Mouse (Mus musculus) megakaryocyte progenitor cell, adult 5-6 weeks (primary cell): Measurements from ENCODE around the gene Scrg1. TPM values are rescaled to one million over a fixed set of nuclear protein-coding genes. Genes with fewer than 3 reads are reported as not detected.
"Not testable (repeated sequence)": the region's sequence is repeated elsewhere in the genome, so short reads cannot be mapped to it uniquely, and the experiment has no call there.

Experiments
- ATAC-seq: replicated peaks from 2 replicates; pipeline ENCODE4 v1.8.0; 2016; ENCODE audit warnings: mild to moderate bottlenecking, moderate TSS enrichment, inconsistent platforms; ENCODE audit not compliant: poor library complexity
- total RNA-seq, 2 experiments: library from RNA; stranded (forward) in 1 of 2; stranded (reverse) in 1 of 2; fragments of 157-497, 149-512 nt in 1 of 2; fragments of 200-1000 nt in 1 of 2; gene quantifications; 2 replicates each; pipeline versions ENCODE4 v1.2.3 to v1.2.4; 2015 to 2017

The Scrg1 gene
- total RNA-seq (2015) (0.88 and 1.6 TPM in 2 replicates), total RNA-seq (2017) (not detected in 2 replicates)

DNA sequence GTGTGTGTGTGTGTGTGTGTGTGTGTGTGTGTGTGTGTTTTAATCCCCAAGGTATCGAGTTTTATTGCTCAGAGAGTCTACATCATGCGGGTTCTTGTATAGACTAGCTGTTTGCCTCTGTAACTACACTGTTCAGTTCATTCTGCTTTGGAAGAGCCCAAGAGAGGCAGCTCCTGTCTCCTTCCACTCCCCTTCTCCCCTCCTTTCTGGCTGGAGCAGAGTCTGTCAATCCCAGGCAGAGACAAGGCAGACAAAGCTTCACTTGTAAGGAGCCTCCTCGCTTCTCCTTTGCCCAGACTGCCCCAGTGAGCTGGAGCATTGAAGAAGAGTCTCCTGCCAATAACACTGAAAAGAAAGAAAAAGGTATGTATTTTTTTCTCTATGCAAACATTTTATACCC lies at the start of gene Scrg1:
Gene Scrg1, plus strand, starts transcription at position 159 of the 400 bp plus-strand sequence.
- no peak for ATAC-seq

DNA sequence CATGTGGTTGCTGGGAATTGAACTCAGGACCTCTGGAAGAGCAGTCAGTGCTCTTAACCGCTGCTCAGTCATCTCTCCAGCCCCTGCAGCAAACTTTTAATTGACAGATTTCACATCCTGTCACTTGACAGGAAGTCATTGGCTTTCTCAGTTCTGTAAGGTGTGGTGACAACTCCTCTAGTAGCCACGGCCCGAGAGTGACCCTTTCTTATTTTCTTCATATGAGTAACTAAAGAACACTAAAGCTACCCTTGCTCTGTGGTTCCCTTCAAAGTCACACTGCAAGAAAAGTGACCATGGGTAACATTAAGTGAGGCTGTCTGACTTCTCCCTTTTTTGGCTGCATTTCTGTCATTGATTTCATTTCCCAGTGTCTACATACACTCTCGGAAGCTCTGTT lies 49.4 kb upstream of the Scrg1 start:
- ATAC-seq: no peak

DNA sequence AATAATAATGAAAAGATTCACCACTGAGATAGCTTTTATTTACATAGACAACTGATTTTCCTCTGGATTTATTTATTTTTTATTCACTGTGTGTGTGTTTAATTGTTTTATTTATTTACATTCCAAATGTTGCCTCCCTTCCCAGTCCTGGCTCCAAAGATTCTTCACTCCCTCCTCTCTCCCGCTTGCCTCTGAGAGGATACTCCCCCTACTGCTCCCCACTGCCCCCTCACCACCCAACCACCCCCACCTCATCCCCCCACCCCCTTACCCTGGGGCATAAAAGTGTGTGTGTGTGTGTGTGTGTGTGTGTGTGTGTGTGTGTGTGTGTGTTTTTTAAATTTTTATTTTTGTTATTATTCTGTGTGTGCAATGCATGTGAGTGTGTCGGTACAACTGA lies 46.4 kb upstream of the Scrg1 start:
- ATAC-seq: no peak

DNA sequence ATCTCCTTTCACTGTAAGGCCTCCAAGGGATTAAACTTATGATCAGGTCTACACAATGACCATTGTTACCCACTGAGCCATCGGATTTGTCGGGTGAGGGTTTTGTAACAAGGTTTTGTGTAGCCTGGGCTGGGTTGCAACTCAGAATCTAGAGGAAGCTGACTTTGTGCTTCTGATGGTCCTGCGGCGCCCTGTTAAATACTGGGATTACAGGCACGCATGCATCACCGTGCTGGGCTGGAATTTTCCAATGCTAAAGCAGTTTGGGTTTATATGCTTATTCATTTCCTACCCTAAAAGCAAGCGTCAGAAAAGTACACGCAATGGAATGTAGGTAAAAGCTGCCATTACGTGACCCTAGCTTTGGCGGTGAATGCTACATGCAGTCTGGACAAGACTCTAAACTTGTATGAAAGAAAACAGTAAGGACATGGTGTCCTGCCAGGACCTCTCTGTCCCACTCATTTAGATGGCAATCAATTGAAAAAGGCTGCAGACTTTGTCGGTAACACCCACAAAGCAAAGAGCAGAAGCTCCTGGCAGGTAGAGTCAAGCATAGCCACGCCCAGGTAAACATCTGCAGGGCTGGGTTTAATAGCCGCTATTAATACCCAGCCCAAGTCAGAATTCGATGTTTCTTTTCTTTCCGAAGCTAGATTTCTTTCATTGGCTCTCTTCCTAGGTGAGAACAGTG lies 45.8 kb upstream of the Scrg1 start:
- no peak for ATAC-seq

DNA sequence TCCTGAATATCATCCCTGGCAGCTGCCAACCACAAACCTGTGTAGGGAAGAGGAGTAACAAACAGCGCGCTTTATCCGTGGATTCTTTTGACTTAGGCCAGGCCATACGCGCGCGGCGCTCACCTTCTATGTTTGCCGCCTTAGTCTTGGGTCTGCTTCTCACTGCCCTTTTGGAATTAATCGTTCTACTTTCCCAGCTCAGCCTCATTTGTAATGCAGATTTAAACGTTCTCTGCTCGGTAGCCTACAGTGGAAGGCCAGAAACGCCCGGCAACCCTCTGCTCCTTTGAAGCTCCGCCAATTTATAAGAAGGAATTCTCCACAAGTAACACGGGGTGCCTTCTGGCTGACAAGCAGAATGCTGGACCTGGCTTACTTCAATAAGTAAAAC lies 45.3 kb upstream of the Scrg1 start:
- ATAC-seq: no peak

DNA sequence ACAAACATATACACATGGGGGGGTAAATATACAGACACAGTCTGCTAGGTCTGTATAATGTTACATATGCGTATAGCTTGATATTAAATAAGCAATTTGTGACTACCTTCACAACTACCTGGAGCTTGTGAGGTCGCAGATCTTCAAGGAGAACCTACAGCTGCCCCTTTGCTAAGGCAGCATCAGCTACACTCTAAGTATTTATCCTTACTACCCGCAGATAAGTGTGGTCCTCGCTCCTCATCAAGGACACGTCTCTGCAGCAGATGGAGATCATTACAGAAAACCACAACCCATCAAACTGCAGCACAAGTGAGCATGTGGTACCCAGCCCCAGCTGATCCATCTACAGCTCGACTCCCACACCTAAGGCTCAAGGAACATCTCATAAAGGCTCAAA lies 44.4 kb upstream of the Scrg1 start:
- no peak for ATAC-seq

DNA sequence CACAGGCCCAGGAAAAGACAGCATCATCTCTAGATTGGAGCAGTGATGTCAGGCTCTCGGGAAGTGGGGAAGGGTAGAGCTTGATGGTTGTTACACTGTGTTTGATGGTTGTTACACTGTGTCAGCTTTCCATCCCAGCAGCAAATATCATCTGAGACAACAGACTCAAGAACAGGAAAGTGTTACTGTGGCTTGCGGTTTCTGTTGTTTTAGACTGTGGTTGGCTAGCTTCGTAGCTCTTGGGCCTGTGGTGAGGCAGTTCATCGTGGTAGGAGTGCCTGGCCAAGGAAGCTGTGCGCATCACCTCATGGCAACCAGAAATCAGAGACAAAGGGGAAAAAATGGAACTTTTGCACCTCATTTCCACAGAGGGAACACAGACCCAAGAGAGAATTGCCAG lies 38.9 kb upstream of the Scrg1 start:
- no peak for ATAC-seq

DNA sequence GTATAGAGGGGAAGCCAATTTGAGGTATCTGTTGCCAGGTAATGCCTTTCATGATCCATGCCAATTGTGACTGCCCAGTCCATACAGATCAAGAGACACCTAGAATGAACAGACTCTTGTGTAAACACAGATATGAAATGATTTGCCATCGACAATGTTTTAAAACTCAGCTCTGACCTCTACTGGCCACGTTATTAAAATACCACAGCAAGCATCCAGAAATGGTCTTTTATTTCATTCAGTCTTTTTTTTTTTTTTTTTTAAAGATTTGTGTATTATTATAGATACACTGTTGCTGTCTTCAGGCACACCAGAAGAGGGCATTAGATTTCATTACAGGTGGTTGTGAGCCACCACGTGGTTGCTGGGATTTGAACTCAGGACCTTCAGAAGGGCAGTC lies 29.6 kb upstream of the Scrg1 start:
- ATAC-seq: peak; percentile 60

DNA sequence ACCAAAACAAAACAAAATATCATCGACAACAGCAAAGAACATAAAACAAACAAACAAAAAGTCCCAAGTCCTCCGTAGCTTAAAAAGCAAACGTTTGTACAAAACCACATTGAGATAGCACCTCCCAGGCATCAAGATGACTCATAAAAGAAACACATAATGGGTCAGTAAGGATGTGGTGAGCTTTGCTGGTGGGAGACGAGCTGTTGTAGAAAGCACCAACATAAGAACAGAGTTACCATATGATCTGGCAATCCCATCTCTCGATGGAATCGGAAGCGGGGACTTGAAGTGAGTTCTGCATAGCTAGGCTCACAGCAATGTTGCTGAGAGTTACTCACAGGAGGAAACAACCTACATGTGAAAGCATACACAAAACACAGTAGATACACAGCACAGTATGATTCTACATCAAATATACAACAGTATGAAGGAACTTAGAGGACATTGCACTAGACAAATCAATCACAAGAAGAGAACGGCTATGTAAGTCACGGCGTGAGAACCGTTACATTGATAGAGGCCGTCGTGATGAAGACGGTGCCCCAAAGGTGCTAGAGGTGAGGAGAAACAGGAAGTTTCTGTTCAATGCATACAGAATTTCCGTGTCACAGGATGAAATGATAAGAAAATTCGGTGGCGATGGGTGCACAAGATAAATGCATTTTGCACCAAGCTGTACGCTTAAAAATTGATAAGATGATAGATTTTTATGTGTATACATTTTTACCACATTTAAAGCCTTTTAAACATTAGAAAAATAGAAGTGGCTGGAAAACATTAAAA lies 27.9 kb upstream of the Scrg1 start:
- peak; percentile 52 for ATAC-seq

DNA sequence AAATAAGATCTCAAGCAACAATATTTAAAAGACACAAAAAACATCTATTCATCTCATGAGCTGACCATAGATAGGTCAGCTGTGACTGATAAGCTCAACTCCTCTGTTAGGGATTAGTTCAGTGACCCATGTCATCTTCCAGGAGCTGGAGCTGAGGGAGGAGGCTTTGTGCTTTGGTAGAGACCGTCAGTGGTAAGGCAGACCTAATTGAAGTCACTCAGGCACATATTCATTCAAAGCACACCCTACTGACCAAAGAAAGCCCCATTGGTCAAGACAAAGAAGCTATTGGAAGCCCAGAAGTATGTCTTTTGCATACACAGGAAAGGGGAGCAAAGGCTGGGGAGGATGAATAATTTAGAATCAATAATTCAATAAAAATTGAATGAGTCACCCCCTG lies 27.2 kb upstream of the Scrg1 start:
- no peak for ATAC-seq

DNA sequence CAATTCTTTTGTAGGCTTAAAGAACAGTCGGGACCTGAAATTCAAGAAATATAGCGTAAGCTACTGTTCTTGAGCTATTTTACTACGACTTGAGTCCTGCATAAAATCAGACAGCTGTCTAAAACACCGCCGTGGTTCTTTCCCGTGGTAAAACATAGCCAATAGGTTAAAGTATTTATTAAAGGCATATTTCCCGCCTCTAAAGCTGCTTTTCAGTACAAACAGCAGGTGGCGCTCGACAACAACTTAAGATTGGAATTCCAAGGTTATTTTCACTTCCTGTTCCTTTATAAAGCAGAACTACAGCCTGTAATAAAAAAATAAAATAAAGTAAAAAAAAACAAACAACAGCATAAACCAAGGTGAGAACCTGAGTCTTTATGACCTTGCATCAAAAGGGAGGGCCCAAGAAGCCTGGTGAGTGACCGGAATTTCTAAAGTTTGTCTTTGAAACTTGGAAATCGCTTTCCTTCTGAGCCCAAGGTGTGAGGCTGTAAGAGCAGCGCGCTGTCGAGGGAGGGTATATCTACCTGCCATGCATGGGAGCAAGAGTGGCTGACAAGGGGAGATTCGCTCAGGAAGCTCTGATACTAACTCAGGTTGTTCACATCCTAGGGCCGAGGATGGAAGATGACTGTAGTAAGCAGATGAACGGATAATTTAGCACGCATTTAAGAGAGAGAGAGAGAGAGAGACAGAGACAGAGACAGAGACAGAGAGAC lies 26.4 kb upstream of the Scrg1 start:
- ATAC-seq: peak; percentile 63

DNA sequence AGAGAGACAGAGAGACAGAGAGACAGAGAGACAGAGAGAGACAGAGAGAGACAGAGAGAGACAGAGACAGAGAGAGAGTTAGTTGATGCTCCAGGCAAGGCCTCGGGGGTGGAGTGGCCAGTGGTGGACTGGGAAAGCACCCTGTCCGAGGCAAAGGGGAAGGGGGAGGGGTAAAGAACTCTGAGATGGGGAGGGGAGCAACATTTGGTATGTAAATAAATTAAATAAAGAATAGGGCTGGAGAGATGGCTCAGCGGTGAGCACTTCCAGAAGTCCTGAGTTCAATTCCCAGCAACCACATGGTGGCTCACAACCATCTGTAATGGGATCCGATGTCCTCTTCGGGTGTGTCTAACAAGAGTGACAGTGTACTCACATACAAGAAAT lies 25.8 kb upstream of the Scrg1 start:
- ATAC-seq: not testable (repeated sequence)

DNA sequence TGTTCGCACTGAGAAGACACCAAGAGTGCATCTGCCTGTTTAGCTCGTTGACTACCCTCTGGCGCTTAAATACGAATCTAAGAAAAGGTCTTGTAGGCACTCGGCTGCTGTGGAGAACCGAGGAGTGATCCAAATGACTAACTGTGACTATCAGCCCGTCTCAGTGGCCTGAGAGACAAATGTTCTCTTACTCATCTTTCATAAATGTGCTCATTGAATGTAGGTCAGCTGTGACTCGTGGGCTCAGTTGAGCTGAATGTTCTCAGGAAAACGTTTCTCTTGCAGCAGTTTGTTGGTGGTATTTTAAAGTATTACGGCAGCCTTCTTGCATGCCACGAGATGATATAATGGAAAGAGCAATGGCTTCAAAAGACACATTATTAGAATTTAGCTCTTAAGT lies 24.8 kb upstream of the Scrg1 start:
- no peak for ATAC-seq

DNA sequence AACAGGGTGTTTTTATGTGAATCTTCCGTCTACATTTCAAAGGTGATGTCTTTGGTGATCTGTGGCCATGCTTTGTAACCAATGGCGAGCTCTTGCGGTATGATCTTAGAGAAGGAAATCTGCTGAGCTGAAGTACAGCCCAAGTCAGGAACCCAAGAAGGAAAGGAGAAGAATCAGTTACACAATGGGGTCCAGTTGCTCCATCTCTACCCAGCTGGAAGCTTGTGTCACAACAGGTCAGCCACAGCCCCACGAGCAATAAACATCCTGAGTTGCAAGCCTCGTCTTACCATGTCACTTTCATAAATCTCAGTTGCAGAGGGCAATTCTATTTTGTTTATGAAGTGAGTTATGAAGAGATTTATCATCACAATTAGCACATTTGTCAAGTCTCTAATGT lies 22.9 kb upstream of the Scrg1 start:
- ATAC-seq: peak; percentile 79

DNA sequence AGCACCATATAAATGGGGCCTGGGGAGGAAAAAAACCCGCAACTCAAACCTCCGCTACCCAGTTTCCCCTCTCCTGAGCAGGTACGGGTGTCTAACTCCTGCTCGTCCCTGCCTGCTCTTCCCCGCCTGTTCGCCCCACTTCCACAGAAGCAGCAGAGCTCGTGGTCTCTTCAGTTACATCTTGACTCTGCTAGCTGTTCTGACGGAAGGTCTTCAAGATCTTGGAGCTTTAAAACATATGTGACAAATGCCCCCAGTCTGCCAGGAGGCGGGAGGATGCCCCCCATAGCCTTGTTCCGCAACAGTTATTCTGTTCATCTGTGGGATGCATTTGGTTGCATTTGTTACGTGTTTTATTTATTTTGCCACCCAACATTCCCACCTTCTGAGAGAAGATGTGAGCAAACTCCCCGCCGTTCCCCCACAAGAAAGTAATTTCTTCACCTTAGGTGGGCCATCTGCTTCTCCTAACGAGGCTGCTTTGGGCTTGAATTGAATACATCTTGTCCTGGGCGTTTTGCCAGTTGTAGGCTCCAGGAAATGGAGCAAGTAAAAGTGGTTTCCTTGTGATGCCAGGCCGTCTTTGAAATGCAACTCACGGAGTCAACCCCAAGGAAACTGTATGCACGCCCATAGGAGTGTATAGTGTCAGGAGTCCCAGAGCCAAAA lies 19.8 kb upstream of the Scrg1 start:
- ATAC-seq: peak; percentile 73

DNA sequence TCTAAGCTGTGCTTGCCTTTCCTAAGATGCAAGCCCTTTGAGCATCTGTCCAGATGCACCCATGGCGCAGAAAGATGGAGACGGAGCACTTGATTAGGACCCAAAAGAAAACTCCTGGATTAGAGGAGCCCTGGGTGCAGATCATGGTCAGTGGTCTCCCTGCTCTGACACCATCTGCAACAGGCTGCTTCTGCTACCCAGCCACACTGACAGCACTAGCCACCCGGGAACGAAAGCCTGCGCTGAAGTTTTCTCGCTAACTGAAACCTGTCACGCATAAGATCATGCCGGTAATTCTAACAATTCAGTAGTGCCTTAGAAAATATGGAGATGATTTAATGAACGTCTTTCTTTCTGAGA lies 19.3 kb upstream of the Scrg1 start:
- peak; percentile 28 for ATAC-seq

DNA sequence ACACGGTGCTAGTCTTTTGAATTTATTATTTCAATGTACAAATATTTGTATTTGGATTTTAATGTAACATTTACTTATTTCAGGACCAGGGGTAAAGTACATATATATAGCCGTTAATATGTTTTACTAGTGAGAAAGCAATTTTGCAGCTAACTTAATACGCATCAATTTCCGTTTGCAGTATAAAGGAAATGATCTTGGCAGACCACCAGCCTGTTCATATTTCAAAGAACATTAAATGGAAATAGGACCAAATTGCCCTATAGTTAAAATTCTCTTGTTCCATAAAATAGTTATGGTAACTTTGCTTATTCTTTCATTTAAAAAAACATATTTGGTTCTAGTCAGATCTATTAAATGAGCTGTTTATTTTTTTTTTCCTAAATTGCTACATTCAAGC lies 14.6 kb upstream of the Scrg1 start:
- ATAC-seq: no peak

DNA sequence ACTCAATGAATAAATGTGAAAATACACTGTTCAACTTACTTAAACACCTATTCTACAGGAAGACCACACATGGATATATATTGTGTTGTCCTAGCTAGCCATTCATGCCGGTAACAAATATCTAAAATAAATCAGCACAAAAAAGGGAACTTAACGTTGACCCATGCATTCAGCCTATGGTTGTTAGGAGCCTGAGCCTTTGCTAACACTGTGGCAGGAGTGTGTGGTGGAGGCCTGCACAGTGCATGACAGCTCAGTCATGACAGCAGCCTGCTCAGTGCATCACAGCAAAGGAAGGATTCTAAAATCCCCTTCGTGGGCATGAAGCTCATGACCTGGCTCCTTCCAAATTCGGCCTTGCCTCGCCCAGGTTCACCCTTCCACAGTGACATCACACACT lies 14.2 kb upstream of the Scrg1 start:
- peak; percentile 88 for ATAC-seq

DNA sequence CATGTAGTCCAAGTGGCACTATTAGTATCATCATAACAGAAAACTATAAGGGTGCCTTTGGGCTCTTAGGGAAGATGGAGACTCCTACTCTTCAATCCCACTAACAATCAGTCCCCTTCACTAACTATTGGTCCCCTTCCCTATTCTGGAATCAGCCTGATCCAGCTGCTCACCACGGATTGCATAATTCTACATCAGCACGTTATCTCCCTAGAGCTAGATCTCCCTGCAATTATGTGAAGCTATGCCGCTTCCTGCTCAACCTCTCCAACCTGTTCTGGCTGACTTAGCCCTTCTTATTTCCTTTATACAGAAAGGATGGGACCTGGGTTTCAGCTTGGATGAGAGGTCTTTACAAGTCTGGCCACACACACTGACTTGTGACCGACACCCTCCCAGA lies 12.4 kb upstream of the Scrg1 start:
- peak; percentile 70 for ATAC-seq

DNA sequence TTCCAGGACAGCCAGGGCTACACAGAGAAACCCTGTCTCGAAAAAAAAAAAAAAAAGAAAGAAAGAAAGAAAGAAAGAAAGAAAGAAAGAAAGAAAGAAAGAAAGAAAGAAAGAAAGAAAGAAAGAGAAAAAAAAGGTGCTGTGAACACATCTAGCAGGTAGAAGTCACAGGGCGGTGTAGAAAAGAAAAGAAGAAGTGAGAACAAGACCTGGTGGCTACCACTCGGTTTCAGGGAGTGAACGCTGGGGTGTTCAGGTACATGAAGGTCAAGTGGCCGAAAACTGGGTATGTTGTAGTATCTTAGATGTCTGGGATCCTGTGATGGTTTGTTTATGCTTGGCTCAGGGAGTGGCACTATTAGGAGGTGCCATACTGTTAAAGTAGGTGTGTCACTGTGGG lies 9.8 kb upstream of the Scrg1 start:
- not testable (repeated sequence) for ATAC-seq

DNA sequence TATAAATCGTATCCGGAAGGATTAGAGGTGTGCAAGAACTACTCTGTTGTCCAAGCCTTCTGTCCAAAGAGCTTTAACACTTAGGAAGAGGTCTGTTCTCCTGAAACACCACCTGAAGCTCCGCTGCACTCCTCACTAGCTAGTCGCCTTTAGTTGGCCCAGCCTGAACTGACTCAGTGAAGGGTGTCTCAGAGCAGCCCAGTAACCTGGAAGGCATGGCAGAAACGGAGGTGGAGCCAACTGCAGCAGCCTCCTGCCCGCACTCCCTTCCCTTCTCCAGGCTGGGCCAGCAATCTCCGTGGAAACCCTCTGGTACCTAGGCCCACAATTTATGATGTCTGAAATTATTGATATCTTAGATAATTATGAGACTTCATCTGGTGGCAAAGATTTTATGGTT lies 5.0 kb upstream of the Scrg1 start:
- no peak for ATAC-seq

DNA sequence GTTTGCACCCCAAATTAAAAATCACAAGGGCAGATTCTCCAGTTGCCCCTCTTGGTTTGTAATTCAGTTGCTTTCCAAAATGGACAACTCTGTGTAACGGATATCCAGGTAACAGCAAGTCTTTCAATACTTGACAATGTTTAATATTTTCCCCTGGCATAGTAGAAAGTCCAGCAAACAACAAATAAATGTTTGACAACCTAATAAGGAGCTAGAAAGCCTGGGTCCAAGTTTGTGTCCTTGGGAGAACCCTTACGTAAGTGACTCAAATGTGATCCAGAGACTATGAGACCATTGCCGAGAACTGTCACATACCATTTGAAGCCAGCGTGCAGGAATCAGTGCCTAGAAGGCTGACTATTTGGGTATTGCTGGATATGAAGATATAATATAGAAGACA lies 3.8 kb upstream of the Scrg1 start:
- no peak for ATAC-seq
